Mouse (Mus musculus) myocyte (in vitro differentiated cells): ENCODE measurements around the gene Zdhhc19.

ENCODE experiments used
- MAX ChIP-seq: IDR thresholded peaks from one replicate; pipeline ENCODE4 v1.6.1; 2011; ENCODE audit warnings: low read depth, mild to moderate bottlenecking, control low read depth
- TCF12 ChIP-seq: IDR thresholded peaks from one replicate; pipeline ENCODE4 v1.6.1; 2011; ENCODE audit warnings: mild to moderate bottlenecking, control low read depth; ENCODE audit not compliant: poor library complexity, insufficient read depth, severe bottlenecking

GRCm38 (mm10) chr16:32568401-32568800, 72.3 kb downstream of the Zdhhc19 start:
- no peak for TF ChIP-seq MAX
- TF ChIP-seq TCF12: no peak
